Mouse (Mus musculus) stomach, postnatal 0 days (tissue): Measurements from ENCODE around the gene Mospd3. TPM values are rescaled to one million over a fixed set of nuclear protein-coding genes. Genes with fewer than 3 reads are reported as not detected.

Experiments used
- ATAC-seq: fragments of 200-750 bp; cut with Nextera tagmentation; 2 replicates; pipeline ENCODE4 v1.8.0; 2017; ENCODE audit not compliant: low FRiP score, low TSS enrichment
- DNase-seq: peaks from one replicate; pipeline ENCODE4 v3.0.0-alpha.2; 2016; ENCODE audit warnings: low spot score
- H3K27ac ChIP-seq: fragments of 300-500 bp; sonication (generic); replicated peaks from 2 replicates; pipeline ENCODE4 v1.5.1; 2014; ENCODE audit warnings: mild to moderate bottlenecking, control low read depth
- H3K27me3 ChIP-seq: fragments of 300-500 bp; sonication (generic); 2 replicates; pipeline ENCODE4 v1.6.1; 2014; ENCODE audit warnings: low read length; ENCODE audit not compliant: control insufficient read depth, insufficient read depth
- H3K36me3 ChIP-seq: fragments of 300-500 bp; sonication (generic); 2 replicates; pipeline ENCODE4 v1.6.1; 2014; ENCODE audit warnings: low read length, mixed read lengths; ENCODE audit not compliant: control insufficient read depth, insufficient read depth
- H3K4me1 ChIP-seq: fragments of 300-500 bp; sonication (generic); replicated peaks from 2 replicates; pipeline ENCODE4 v1.6.1; 2014; ENCODE audit warnings: antibody characterized with exemption; ENCODE audit not compliant: control insufficient read depth, insufficient read depth
- H3K4me2 ChIP-seq: fragments of 300-500 bp; sonication (generic); replicated peaks from 2 replicates; pipeline ENCODE4 v1.6.1; 2014; ENCODE audit warnings: low read depth, mild to moderate bottlenecking, control low read depth, moderate library complexity
- H3K4me3 ChIP-seq: fragments of 300-500 bp; sonication (generic); 2 replicates; pipeline ENCODE4 v1.5.1; 2014; ENCODE audit warnings: low read depth, low read length, control low read depth
- H3K9ac ChIP-seq: fragments of 300-500 bp; sonication (generic); 2 replicates; pipeline ENCODE4 v1.6.1; 2014; ENCODE audit warnings: mild to moderate bottlenecking, low read length, control low read depth, mixed read lengths
- H3K9me3 ChIP-seq: fragments of 300-500 bp; sonication (generic); 2 replicates; pipeline ENCODE4 v1.6.1; 2016; ENCODE audit warnings: low read length; ENCODE audit not compliant: control insufficient read depth
- CTCF ChIP-seq: IDR thresholded peaks from 2 replicates; pipeline ENCODE4 v1.5.1; 2016; ENCODE audit warnings: antibody characterized with exemption, low read depth, mild to moderate bottlenecking, moderate library complexity
- EP300 ChIP-seq: optimal IDR thresholded peaks from 2 replicates; pipeline ENCODE3; 2016; ENCODE audit warnings: antibody characterized with exemption
- WGBS: fragments of 180-500 bp; shearing (Covaris S2); extraction: QIAGEN DNeasy Blood & Tissue Kit; methylation state at CpG from one replicate; pipeline ENCODE4 v1.1.7; 2014; 5-methylcytosine and 5-hydroxymethylcytosine counted together
- polyA plus RNA-seq: library from polyadenylated mRNA; unstranded; fragments of >200 nt; fragmentation: Nextera tagmentation; extraction: Ambion mirVana; gene quantifications from 2 replicates; pipeline ENCODE4 v1.2.1, GENCODE M21; 2015

Gene Mospd3
- polyA plus RNA-seq, 1 experiment from 2014 or later = 30.8 TPM

- DNase-seq (no peak), ATAC-seq (no peak)
- no peak overlapping the region for H3K4me3 ChIP-seq
- no peaks in the 10 kb centered on the region for H3K27me3 ChIP-seq
- H3K9me3 ChIP-seq = no peaks in the 10 kb centered on the region
- no peaks in the 10 kb centered on the region for H3K4me1 ChIP-seq
- no peak for TF ChIP-seq CTCF
- H3K27ac ChIP-seq = no peak overlapping the region
- H3K4me2 ChIP-seq = no peak overlapping the region
- no peak overlapping the region for H3K9ac ChIP-seq
- 79% methylated on average over 8 of the region's 8 CpGs for WGBS
- no peaks in the 10 kb centered on the region for H3K36me3 ChIP-seq
Observed at GRCm38 (mm10) chr5:137568223-137568798, 32.5 kb downstream of the Mospd3 start.

DNA sequence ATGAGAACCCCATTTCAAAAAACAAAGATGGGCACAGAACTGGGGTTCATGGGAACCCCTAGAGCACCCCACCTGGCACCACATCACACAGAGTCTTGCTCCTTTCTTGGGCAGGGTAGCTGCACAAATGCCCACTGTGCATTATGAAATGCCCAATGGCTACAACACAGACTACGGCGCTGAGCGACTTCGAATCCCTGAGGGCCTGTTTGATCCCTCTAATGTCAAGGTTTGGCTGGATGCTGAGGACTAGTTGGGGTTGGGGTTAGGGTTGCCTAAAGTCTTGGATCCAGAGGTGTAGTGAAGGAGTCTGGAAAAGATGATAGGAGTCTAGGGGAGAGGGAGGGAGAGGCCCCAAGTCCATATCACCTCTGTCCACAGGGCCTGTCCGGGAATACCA lies 34.4 kb downstream of the Mospd3 start:
- Histone ChIP-seq H3K4me3 (no peak overlapping the region), H3K9me3 (no peaks in the 10 kb centered on the region), H3K36me3 (no peaks in the 10 kb centered on the region), H3K27me3 (no peaks in the 10 kb centered on the region), H3K9ac (no peak overlapping the region), H3K27ac (no peak overlapping the region), H3K4me1 (no peaks in the 10 kb centered on the region), H3K4me2 (no peak overlapping the region)
- WGBS = 97% methylated on average over 5 of the region's 5 CpGs
- TF ChIP-seq EP300 (no peak), CTCF (no peak)
- no peak for DNase-seq
- ATAC-seq = no peak

GRCm38 (mm10) chr5:137565744-137566143 lies 35.1 kb downstream of the Mospd3 start:
- Histone ChIP-seq H3K27me3 (no peaks in the 10 kb centered on the region), H3K4me3 (no peak overlapping the region), H3K4me2 (no peak overlapping the region), H3K27ac (no peak overlapping the region), H3K9me3 (no peaks in the 10 kb centered on the region), H3K36me3 (no peaks in the 10 kb centered on the region), H3K9ac (no peak overlapping the region), H3K4me1 (no peaks in the 10 kb centered on the region)
- WGBS = 64% methylated on average over 6 of the region's 6 CpGs
- TF ChIP-seq CTCF = no peak
- no peak for TF ChIP-seq EP300
- ATAC-seq (no peak), DNase-seq (no peak)

- ATAC-seq (no peak), DNase-seq (no peak)
- no peak for TF ChIP-seq EP300
- TF ChIP-seq CTCF = no peak
- 56% methylated on average over 10 of the region's 10 CpGs for WGBS
- no peak overlapping the region for H3K4me3 ChIP-seq
- no peaks in the 10 kb centered on the region for H3K27me3 ChIP-seq
- no peak overlapping the region for H3K9ac ChIP-seq
- no peaks in the 10 kb centered on the region for H3K9me3 ChIP-seq
- H3K36me3 ChIP-seq = no peaks in the 10 kb centered on the region
- H3K27ac ChIP-seq = no peak overlapping the region
- no peaks in the 10 kb centered on the region for H3K4me1 ChIP-seq
- H3K4me2 ChIP-seq = no peak overlapping the region
Observed at GRCm38 (mm10) chr5:137562965-137563364, 37.9 kb downstream of the Mospd3 start.

DNA sequence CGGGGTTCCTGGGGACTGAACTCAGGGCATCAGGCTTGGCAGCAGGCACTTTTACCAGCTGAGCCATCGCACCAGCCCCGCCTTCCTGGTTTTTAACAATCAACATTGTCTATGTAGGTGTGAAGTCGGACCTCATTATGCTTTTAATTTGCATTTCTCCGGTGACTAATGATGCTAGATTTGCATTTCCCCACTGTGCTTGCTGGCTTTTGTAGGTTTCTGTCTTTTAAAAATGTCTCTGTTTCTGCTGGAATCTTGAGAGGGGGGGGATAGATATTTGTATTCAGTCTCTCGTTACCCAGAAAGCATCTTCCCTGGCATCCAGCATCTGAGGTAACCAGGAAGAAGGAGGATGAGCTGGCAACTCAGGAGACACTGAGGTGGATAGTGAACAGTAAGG lies 39.3 kb downstream of the Mospd3 start:
- ATAC-seq (no peak), DNase-seq (no peak)
- no peak overlapping the region for H3K9ac ChIP-seq
- H3K36me3 ChIP-seq = no peaks in the 10 kb centered on the region
- no peaks in the 10 kb centered on the region for H3K9me3 ChIP-seq
- 58% methylated on average over 6 of the region's 6 CpGs for WGBS
- TF ChIP-seq EP300 = no peak
- TF ChIP-seq CTCF = no peak
- no peaks in the 10 kb centered on the region for H3K4me1 ChIP-seq
- no peaks in the 10 kb centered on the region for H3K27me3 ChIP-seq
- H3K4me2 ChIP-seq = no peak overlapping the region
- no peak overlapping the region for H3K27ac ChIP-seq
- H3K4me3 ChIP-seq = no peak overlapping the region

GRCm38 (mm10) chr5:137553898-137554297 lies 47.0 kb downstream of the Mospd3 start:
- no peak overlapping the region for H3K27ac ChIP-seq
- H3K4me1 ChIP-seq = no peaks in the 10 kb centered on the region
- no peak overlapping the region for H3K9ac ChIP-seq
- H3K4me3 ChIP-seq = no peak overlapping the region
- H3K9me3 ChIP-seq = no peaks in the 10 kb centered on the region
- H3K36me3 ChIP-seq = no peaks in the 10 kb centered on the region
- H3K27me3 ChIP-seq = no peaks in the 10 kb centered on the region
- WGBS = 43% methylated on average over 11 of the region's 11 CpGs
- TF ChIP-seq CTCF (no peak), EP300 (no peak)
- H3K4me2 ChIP-seq = no peak overlapping the region
- ATAC-seq = 0 out of 2 replicates have a peak, but pooled peaks have one; percentile 24
- no peak for DNase-seq
